Mouse (Mus musculus) lung, embryonic 15.5 days (tissue): ENCODE data around the gene Rbm5. TPM values are rescaled to one million over a fixed set of nuclear protein-coding genes. Genes with fewer than 3 reads are reported as not detected.
A peak's percentile ranks its signal among the peaks of the same experiment; 100 is the strongest.

ENCODE experiments used
- ATAC-seq: fragments of 200-750 bp; cut with Nextera tagmentation; 2 replicates; pipeline ENCODE4 v1.8.0; 2017; ENCODE audit warnings: moderate number of reproducible peaks, borderline replicate concordance; ENCODE audit not compliant: low FRiP score, low TSS enrichment; ENCODE audit errors: extremely low read depth
- H3K27ac ChIP-seq: fragments of 300-500 bp; sonication (generic); 2 replicates; pipeline ENCODE4 v1.5.1; 2015; ENCODE audit warnings: moderate library complexity, mild to moderate bottlenecking, inconsistent platforms
- H3K27me3 ChIP-seq: fragments of 300-500 bp; sonication (generic); 2 replicates; pipeline ENCODE4 v1.6.1; 2015; ENCODE audit warnings: inconsistent platforms
- H3K36me3 ChIP-seq: fragments of 300-500 bp; sonication (generic); 2 replicates; pipeline ENCODE4 v1.6.1; 2015; ENCODE audit warnings: inconsistent platforms
- H3K4me1 ChIP-seq: fragments of 300-500 bp; sonication (generic); 2 replicates; pipeline ENCODE4 v1.6.1; 2015; ENCODE audit warnings: inconsistent platforms
- H3K4me2 ChIP-seq: fragments of 300-500 bp; sonication (generic); 2 replicates; pipeline ENCODE4 v1.6.1; 2015; ENCODE audit warnings: inconsistent platforms, mild to moderate bottlenecking, moderate library complexity
- H3K4me3 ChIP-seq: fragments of 300-500 bp; sonication (generic); 2 replicates; pipeline ENCODE4 v1.5.1; 2015; ENCODE audit warnings: mild to moderate bottlenecking, inconsistent platforms
- H3K9ac ChIP-seq: fragments of 300-500 bp; sonication (generic); 2 replicates; pipeline ENCODE4 v1.6.1; 2015; ENCODE audit warnings: inconsistent platforms
- H3K9me3 ChIP-seq: fragments of 300-500 bp; sonication (generic); 2 replicates; pipeline ENCODE4 v1.6.1; 2016; ENCODE audit warnings: inconsistent platforms
- WGBS: fragments of 180-500 bp; shearing (Covaris S2); methylation state at CpG from one replicate; pipeline ENCODE4 v1.1.7; 2015; 5-methylcytosine and 5-hydroxymethylcytosine counted together
- polyA plus RNA-seq: library from polyadenylated mRNA; unstranded; fragments of >200 nt; fragmentation: Nextera tagmentation; extraction: Ambion mirVana; gene quantifications from 2 replicates; pipeline ENCODE4 v1.2.1, GENCODE M21; 2015

Rbm5 gene
- polyA plus RNA-seq, 1 experiment from 2014 or later, result 202 TPM

- H3K4me3 ChIP-seq, result no peak overlapping the region
- no peak overlapping the region for H3K9ac ChIP-seq
- no peak overlapping the region for H3K4me2 ChIP-seq
- no peaks in the 10 kb centered on the region for H3K27me3 ChIP-seq
- no peak for ATAC-seq
- no peaks in the 10 kb centered on the region for H3K36me3 ChIP-seq
- H3K9me3 ChIP-seq, result no peaks in the 10 kb centered on the region
- 40% methylated on average over 6 of the region's 6 CpGs for WGBS
- peaks cover 29% of the 10 kb centered on the region for H3K4me1 ChIP-seq
- H3K27ac ChIP-seq, result no peak overlapping the region
Measured at GRCm38 (mm10) chr9:107728919-107729670, 41.7 kb downstream of the Rbm5 start.

DNA sequence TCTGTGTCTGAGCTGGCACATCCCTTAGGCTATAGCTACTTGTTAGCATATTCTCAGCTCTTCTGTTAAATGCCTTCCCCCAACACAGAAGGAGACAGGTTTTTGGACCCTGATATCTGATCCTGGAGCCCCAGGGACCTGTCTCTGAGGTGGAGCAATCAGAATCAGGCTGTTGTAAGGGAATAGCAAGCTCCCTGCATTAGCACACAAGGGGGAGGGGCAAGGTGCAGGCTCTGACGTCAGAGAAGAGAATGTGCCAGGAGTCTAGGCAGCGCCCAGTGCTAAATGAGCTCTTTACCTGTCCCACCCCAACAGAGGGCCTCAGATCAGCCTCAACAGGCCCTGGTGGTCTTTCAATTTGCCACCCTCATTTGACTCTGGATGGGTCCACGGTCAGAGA lies 43.8 kb downstream of the Rbm5 start:
- H3K9ac ChIP-seq, result no peak overlapping the region
- no peak overlapping the region for H3K4me2 ChIP-seq
- no peak overlapping the region for H3K4me3 ChIP-seq
- no peak for ATAC-seq
- H3K4me1 ChIP-seq, result peaks cover 47% of the 10 kb centered on the region
- 49% methylated on average over 3 of the region's 3 CpGs for WGBS
- no peak overlapping the region for H3K27ac ChIP-seq
- no peaks in the 10 kb centered on the region for H3K36me3 ChIP-seq
- H3K27me3 ChIP-seq, result no peaks in the 10 kb centered on the region
- H3K9me3 ChIP-seq, result no peaks in the 10 kb centered on the region

DNA sequence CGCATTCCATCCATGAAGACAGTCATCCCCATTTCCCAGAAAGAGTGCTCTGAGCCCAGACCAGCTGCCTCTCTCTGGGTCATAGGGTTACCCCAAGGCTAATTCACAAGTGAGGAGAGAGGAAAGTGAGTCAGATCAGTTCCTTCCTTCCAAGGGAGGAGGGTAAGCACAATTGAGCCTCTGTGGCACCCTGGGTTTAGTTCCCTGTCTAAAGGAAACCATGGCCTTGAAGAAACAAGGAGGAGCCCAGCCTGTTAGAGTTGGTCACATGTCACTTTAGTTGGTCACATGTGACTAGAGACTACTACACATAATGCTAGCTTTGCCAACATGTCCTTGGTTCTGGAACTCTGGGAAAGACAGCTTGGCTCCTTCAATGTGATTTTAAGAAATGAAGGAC lies 46.0 kb downstream of the Rbm5 start:
- no peaks in the 10 kb centered on the region for H3K9me3 ChIP-seq
- no peak overlapping the region for H3K4me2 ChIP-seq
- H3K36me3 ChIP-seq, result no peaks in the 10 kb centered on the region
- H3K27ac ChIP-seq, result peak overlapping the region; percentile 85
- H3K9ac ChIP-seq, result no peak overlapping the region
- ATAC-seq, result no peak
- WGBS, result 79% methylated on average over 1 of the region's 1 CpGs
- H3K4me1 ChIP-seq, result peaks cover 54% of the 10 kb centered on the region
- H3K27me3 ChIP-seq, result no peaks in the 10 kb centered on the region
- no peak overlapping the region for H3K4me3 ChIP-seq

DNA sequence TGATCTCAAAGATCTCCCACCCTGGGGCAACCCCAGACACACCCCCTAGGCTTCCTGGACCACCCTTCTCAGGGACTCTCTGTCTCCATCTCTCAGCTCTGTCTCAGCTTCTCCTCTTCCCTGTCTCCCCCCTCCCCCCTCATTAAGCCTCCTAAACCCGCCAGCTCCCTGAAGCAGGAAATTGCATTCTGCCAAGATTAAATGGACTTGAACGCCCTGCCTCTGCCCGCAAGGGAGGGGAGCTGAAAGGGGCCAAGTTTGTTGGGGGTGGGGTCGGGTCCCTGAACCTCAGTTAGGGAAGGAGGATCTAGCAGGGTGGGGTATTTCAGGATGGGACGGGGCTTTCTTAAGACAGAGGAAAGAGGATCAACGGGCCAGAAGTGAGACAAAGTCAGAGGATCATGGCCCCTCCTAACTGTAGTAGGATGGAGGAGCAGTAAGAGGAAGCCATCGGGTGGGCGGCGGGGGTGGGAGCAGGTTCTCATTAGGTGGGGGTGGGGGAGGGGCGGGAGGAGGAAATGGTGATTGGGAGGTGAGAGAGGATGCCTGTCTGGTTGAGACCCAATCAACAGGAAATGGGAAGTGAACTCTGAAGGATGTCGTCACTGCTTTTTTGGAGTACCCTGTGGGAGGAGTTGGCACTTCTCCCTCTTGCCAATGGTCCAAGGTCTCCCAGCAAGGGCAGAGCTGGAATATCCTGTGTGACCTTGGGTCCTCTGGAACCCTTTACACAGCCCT lies 46.8 kb downstream of the Rbm5 start:
- Histone ChIP-seq H3K4me1 (peaks cover 58% of the 10 kb centered on the region), H3K4me3 (no peak overlapping the region), H3K4me2 (peak overlapping the region; percentile 47), H3K9ac (no peak overlapping the region; the same call in 1 of the 2 replicates), H3K27ac (peak overlapping the region; percentile 85), H3K27me3 (no peaks in the 10 kb centered on the region), H3K9me3 (no peaks in the 10 kb centered on the region), H3K36me3 (no peaks in the 10 kb centered on the region)
- WGBS, result under 1% methylated on average over 11 of the region's 11 CpGs
- peak; percentile 77 for ATAC-seq

- WGBS, result 27% methylated on average over 6 of the region's 6 CpGs
- H3K9me3 ChIP-seq, result no peaks in the 10 kb centered on the region
- peaks cover 61% of the 10 kb centered on the region for H3K4me1 ChIP-seq
- H3K27ac ChIP-seq, result peak overlapping the region; percentile 85
- H3K4me2 ChIP-seq, result peak overlapping the region; percentile 47
- ATAC-seq, result peak; percentile 53; the same call in 1 of the 2 replicates
- no peak overlapping the region; the same call in none of the 2 replicates for H3K9ac ChIP-seq
- H3K4me3 ChIP-seq, result no peak overlapping the region
- no peaks in the 10 kb centered on the region for H3K36me3 ChIP-seq
- H3K27me3 ChIP-seq, result no peaks in the 10 kb centered on the region
Measured at GRCm38 (mm10) chr9:107723292-107723691, 47.5 kb downstream of the Rbm5 start.

- WGBS, result 53% methylated on average over 10 of the region's 10 CpGs
- Histone ChIP-seq H3K36me3 (no peaks in the 10 kb centered on the region), H3K27ac (0 out of 2 replicates have a peak overlapping the region, but pooled peaks have one; percentile 62), H3K4me1 (peaks cover 71% of the 10 kb centered on the region), H3K4me3 (no peak overlapping the region), H3K4me2 (no peak overlapping the region), H3K9ac (no peak overlapping the region), H3K27me3 (no peaks in the 10 kb centered on the region), H3K9me3 (no peaks in the 10 kb centered on the region)
- ATAC-seq, result no peak
Measured at GRCm38 (mm10) chr9:107718781-107719540, 51.8 kb downstream of the Rbm5 start.

GRCm38 (mm10) chr9:107716951-107717350 lies 53.8 kb downstream of the Rbm5 start:
- 53% methylated on average over 6 of the region's 6 CpGs for WGBS
- no peaks in the 10 kb centered on the region for H3K27me3 ChIP-seq
- ATAC-seq, result peak; percentile 33; the same call in 1 of the 2 replicates
- no peak overlapping the region for H3K27ac ChIP-seq
- no peaks in the 10 kb centered on the region for H3K9me3 ChIP-seq
- no peaks in the 10 kb centered on the region for H3K36me3 ChIP-seq
- no peak overlapping the region for H3K4me2 ChIP-seq
- H3K4me3 ChIP-seq, result no peak overlapping the region
- no peak overlapping the region for H3K9ac ChIP-seq
- peaks cover 62% of the 10 kb centered on the region for H3K4me1 ChIP-seq

GRCm38 (mm10) chr9:107715632-107716031 lies 55.2 kb downstream of the Rbm5 start:
- Histone ChIP-seq H3K9ac (no peak overlapping the region), H3K4me2 (no peak overlapping the region), H3K36me3 (no peaks in the 10 kb centered on the region), H3K27me3 (no peaks in the 10 kb centered on the region), H3K4me1 (peaks cover 56% of the 10 kb centered on the region), H3K27ac (0 out of 2 replicates have a peak overlapping the region, but pooled peaks have one; percentile 83), H3K4me3 (no peak overlapping the region), H3K9me3 (no peaks in the 10 kb centered on the region)
- no peak for ATAC-seq
- 91% methylated on average over 2 of the region's 2 CpGs for WGBS

GRCm38 (mm10) chr9:107714221-107714952 lies 56.4 kb downstream of the Rbm5 start:
- Histone ChIP-seq H3K36me3 (no peaks in the 10 kb centered on the region), H3K4me1 (peaks cover 62% of the 10 kb centered on the region), H3K9ac (no peak overlapping the region), H3K4me3 (no peak overlapping the region), H3K27ac (peak overlapping the region; percentile 83), H3K9me3 (no peaks in the 10 kb centered on the region), H3K4me2 (no peak overlapping the region; the same call in 1 of the 2 replicates), H3K27me3 (no peaks in the 10 kb centered on the region)
- peak; percentile 27 for ATAC-seq
- 10% methylated on average over 12 of the region's 12 CpGs for WGBS

- Histone ChIP-seq H3K9ac (peak within 1 kb of the TSS; percentile 68), H3K4me3 (peak within 1 kb of the TSS; percentile 51), H3K4me2 (peak within 1 kb of the TSS; percentile 68), H3K27ac (peak within 1 kb of the TSS; percentile 89), H3K9me3 (no peaks in the 10 kb centered on the region), H3K27me3 (no peaks in the 10 kb centered on the region), H3K4me1 (peaks cover 65% of the 10 kb centered on the region), H3K36me3 (no peaks in the 10 kb centered on the region)
- peak; percentile 78 for ATAC-seq
- 1% methylated on average over 78 of the region's 86 CpGs for WGBS
Measured at GRCm38 (mm10) chr9:107709697-107710483, 60.9 kb downstream of the Rbm5 start, which contains the start of gene Sema3f. TSS of gene Sema3f (minus strand) at chr9:107710475.
